Mouse (Mus musculus) small intestine, adult 2 months (tissue): ENCODE data around the gene Hist1h2bj. TPM values are rescaled to one million over a fixed set of nuclear protein-coding genes. Genes with fewer than 3 reads are reported as not detected.

ENCODE experiments used
- H3K27ac ChIP-seq: fragments of 200-500 bp; 2 replicates; pipeline ENCODE4 v1.5.1; 2012; ENCODE audit warnings: low read depth, low read length, control low read depth, inconsistent platforms; ENCODE audit not compliant: insufficient read depth
- H3K27me3 ChIP-seq: fragments of 200-500 bp; 2 replicates; pipeline ENCODE4 v1.6.1; 2012; ENCODE audit warnings: mild to moderate bottlenecking, moderate library complexity, low read length, inconsistent platforms; ENCODE audit not compliant: control insufficient read depth, insufficient read depth
- H3K36me3 ChIP-seq: fragments of 200-500 bp; 2 replicates; pipeline ENCODE4 v1.6.1; 2012; ENCODE audit warnings: mild to moderate bottlenecking, low read length, control low read depth, inconsistent platforms; ENCODE audit not compliant: control insufficient read depth, insufficient read depth
- H3K4me1 ChIP-seq: fragments of 200-500 bp; 2 replicates; pipeline ENCODE4 v1.6.1; 2012; ENCODE audit warnings: low read length, inconsistent platforms, mixed read lengths; ENCODE audit not compliant: control insufficient read depth, insufficient read depth, insufficient read length
- H3K4me3 ChIP-seq: fragments of 200-500 bp; 2 replicates; pipeline ENCODE4 v1.5.1; 2012; ENCODE audit warnings: low read depth, mild to moderate bottlenecking, control low read depth, inconsistent platforms, low read length, moderate library complexity
- CTCF ChIP-seq: fragments of 200-500 bp; IDR thresholded peaks from 2 replicates; pipeline ENCODE4 v1.5.1; 2012; ENCODE audit warnings: low read depth, mild to moderate bottlenecking, control low read depth, inconsistent platforms, low read length, moderate library complexity, mixed read lengths; ENCODE audit not compliant: insufficient replicate concordance, insufficient read length; ENCODE audit errors: extremely low read depth
- POLR2A ChIP-seq: fragments of 200-500 bp; IDR thresholded peaks from 2 replicates; pipeline ENCODE4 v1.6.1; 2012; ENCODE audit warnings: low read depth, mild to moderate bottlenecking, control low read depth, inconsistent platforms, low read length, moderate library complexity
- WGBS: fragments of 180-500 bp; shearing (Covaris S2); methylation state at CpG from one replicate; pipeline ENCODE4 v1.1.7; 2018; 5-methylcytosine and 5-hydroxymethylcytosine counted together
- polyA plus RNA-seq: library from polyadenylated mRNA; depleted of rRNA; stranded (reverse); fragments of >200 nt; gene quantifications from 2 replicates; pipeline ENCODE4 v1.2.3, GENCODE M21; 2012

Hist1h2bj gene
- polyA plus RNA-seq, 1 experiment: 21.2 TPM

GRCm38 (mm10) chr13:22015479-22016450, 27.2 kb upstream of the Hist1h2bj start:
- H3K27me3 ChIP-seq: peaks cover 31% of the 10 kb centered on the region

GRCm38 (mm10) chr13:22019934-22020835, 22.8 kb upstream of the Hist1h2bj start:
- peaks cover 2% of the 10 kb centered on the region; the same call in 1 of the 2 replicates for H3K27me3 ChIP-seq
- peak overlapping the region; percentile 57 for H3K4me3 ChIP-seq
- H3K4me1 ChIP-seq: no peaks in the 10 kb centered on the region
- 2% methylated on average over 44 of the region's 44 CpGs for WGBS
- no peak overlapping the region for H3K27ac ChIP-seq
- TF ChIP-seq CTCF (no peak), POLR2A (no peak)
- H3K36me3 ChIP-seq: no peaks in the 10 kb centered on the region

More at GRCm38 (mm10) chr13:22015479-22016450, 27.2 kb upstream of the Hist1h2bj start:
- no peak overlapping the region for H3K27ac ChIP-seq
- WGBS: 16% methylated on average over 27 of the region's 27 CpGs
- H3K36me3 ChIP-seq: no peaks in the 10 kb centered on the region
- H3K4me1 ChIP-seq: 0 out of 2 replicates have a peak, but pooled peaks cover 4% of the 10 kb centered on the region
- TF ChIP-seq CTCF (no peak), POLR2A (no peak)
- H3K4me3 ChIP-seq: no peak overlapping the region

- 1% methylated on average over 8 of the region's 8 CpGs for WGBS
- TF ChIP-seq CTCF: no peak
- TF ChIP-seq POLR2A: no peak
These were observed 22.1 kb upstream of the Hist1h2bj start for GRCm38 (mm10) chr13:22020901-22021339.

GRCm38 (mm10) chr13:22021581-22021980, 21.4 kb upstream of the Hist1h2bj start:
- peak overlapping the region; percentile 58 for H3K4me3 ChIP-seq

More at GRCm38 (mm10) chr13:22020901-22021339, 22.1 kb upstream of the Hist1h2bj start:
- H3K4me1 ChIP-seq: 0 out of 2 replicates have a peak, but pooled peaks cover 2% of the 10 kb centered on the region
- peak overlapping the region; percentile 57; the same call in 1 of the 2 replicates for H3K4me3 ChIP-seq
- no peak overlapping the region for H3K27ac ChIP-seq
- no peaks in the 10 kb centered on the region for H3K27me3 ChIP-seq
- H3K36me3 ChIP-seq: no peaks in the 10 kb centered on the region

GRCm38 (mm10) chr13:22022241-22022640, 20.8 kb upstream of the Hist1h2bj start:
- TF ChIP-seq POLR2A (no peak), CTCF (no peak)
- no peaks in the 10 kb centered on the region; the same call in 1 of the 2 replicates for H3K27me3 ChIP-seq
- WGBS: 2% methylated on average over 9 of the region's 9 CpGs
- peak overlapping the region; percentile 58 for H3K4me3 ChIP-seq
- H3K27ac ChIP-seq: no peak overlapping the region
- H3K36me3 ChIP-seq: no peaks in the 10 kb centered on the region
- 0 out of 2 replicates have a peak, but pooled peaks cover 3% of the 10 kb centered on the region for H3K4me1 ChIP-seq

More at GRCm38 (mm10) chr13:22021581-22021980, 21.4 kb upstream of the Hist1h2bj start:
- Histone ChIP-seq H3K4me1 (0 out of 2 replicates have a peak, but pooled peaks cover 3% of the 10 kb centered on the region), H3K36me3 (no peaks in the 10 kb centered on the region), H3K27ac (peak overlapping the region; percentile 4; the same call in 1 of the 2 replicates), H3K27me3 (no peaks in the 10 kb centered on the region; the same call in 1 of the 2 replicates)
- TF ChIP-seq CTCF (no peak), POLR2A (no peak)
- 2% methylated on average over 11 of the region's 11 CpGs for WGBS
